Mouse (Mus musculus): ENCODE data around the gene Fgf18. TPM values are rescaled to one million over a fixed set of nuclear protein-coding genes. Genes with fewer than 3 reads are reported as not detected.

Fgf18 gene
- polyA plus RNA-seq (2012; rRNA removed), result 0.12 and 0.19 TPM in 2 replicates

GRCm38 (mm10) chr11:33147171-33147571 is at the start of gene Fgf18:
Gene Fgf18, minus strand, starts transcription at chr11:33147400.

GRCm38 (mm10) chr11:33162998-33163506 is 15.9 kb upstream of the Fgf18 start, which contains the start of gene Npm1:
Gene Npm1, minus strand, starts transcription at chr11:33163206.

Other genes with a start within 250 kb of the Fgf18 start
- 389 and 392 TPM in 2 replicates for gene Npm1, start 15.8 kb upstream of the Fgf18 start, polyA plus RNA-seq (2012; rRNA removed)
- not detected in 2 replicates for gene Tlx3, start 56.2 kb upstream of the Fgf18 start, polyA plus RNA-seq (2012; rRNA removed)
- gene Gm12117, start 129.3 kb upstream of the Fgf18 start, polyA plus RNA-seq (2012; rRNA removed), result 0.07 TPM in 1 of 2 replicates, not detected in the other

Data from liver, embryonic 18 days (tissue).